Mouse (Mus musculus): ENCODE results near the gene Dock1.

- no peak for TF ChIP-seq CTCF (IDR thresholded peaks at IDR 0.05; ENCODE audit: borderline replicate concordance, insufficient read depth, low read length)
- no peak for TF ChIP-seq POLR2A (IDR thresholded peaks at IDR 0.05; ENCODE audit: low read depth, low read length)
Measured at GRCm38 (mm10) chr7:134698246-134698645, 27.8 kb downstream of the Dock1 start.

All from embryonic fibroblast, embryonic 13.5 days (primary cell).